Mouse (Mus musculus): ENCODE measurements at regions not wholly inside any gene's neighbourhood (a gene's known extent, or its start where the extent isn't known, plus 50 kb on each side); places are given as distances from the start of the nearest gene placed in this dataset.

- DNase-seq (ENCODE audit: low spot score in 2 of 2): peak in 1 of 2 experiments; percentile 3
These were observed 454.6 kb upstream of the Ptprd start for GRCm38 (mm10) chr4:78666326-78666725.

- DNase-seq (ENCODE audit: low spot score in 2 of 2): no peak
These were observed 431.0 kb upstream of the Ptprd start for GRCm38 (mm10) chr4:78642773-78643172.

DNA sequence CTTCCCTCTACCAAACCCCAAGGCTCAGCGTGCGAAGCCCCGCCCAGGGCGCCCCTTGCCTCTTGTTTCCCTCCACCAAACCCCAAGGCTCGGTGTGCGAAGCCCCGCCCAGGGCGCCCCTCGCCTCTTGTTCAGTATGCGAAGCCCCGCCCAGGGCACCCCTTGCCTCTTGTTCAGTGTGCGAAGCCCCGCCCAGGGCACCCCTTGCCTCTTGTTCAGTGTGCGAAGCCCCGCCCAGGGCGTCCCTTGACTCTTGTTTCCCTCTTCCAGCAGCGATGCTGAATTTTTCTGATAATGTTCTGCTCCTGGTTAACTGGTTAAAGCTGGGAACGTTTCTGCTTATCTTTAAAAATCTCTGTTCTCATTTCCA, 394.7 kb upstream of the Ptprd start:
- peak in 1 of 2 experiments; percentile 12 for DNase-seq (ENCODE audit: low spot score in 2 of 2)

GRCm38 (mm10) chr4:78605763-78606460, 394.2 kb upstream of the Ptprd start:
- no peak for DNase-seq (ENCODE audit: low spot score in 2 of 2)

DNA sequence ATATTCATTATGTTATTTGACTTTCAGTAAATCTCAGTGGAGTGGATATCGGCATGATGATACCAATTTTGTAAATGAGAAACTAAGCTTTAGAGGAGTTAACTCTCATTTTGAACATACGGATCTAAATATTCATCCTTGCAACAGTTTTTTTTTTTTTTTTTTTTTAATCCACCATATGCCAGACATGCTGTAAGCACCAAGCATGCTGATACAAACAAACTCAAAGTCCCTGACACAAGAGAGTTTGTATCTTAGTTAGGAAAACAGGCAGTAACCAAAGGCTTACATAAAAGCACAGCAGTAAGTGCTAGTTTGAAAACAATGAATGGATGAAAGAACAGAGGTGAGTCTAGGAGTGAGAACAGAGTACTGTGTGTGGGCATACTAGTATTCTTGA, 369.8 kb upstream of the Ptprd start:
- DNase-seq (ENCODE audit: low spot score in 2 of 2): no peak

GRCm38 (mm10) chr4:78565356-78565755, 353.6 kb upstream of the Ptprd start:
- no peak for DNase-seq (ENCODE audit: low spot score in 2 of 2)

All from left cerebral cortex, adult 9 months (tissue).